Mouse (Mus musculus): ENCODE data around the gene Calb2.

GRCm38 (mm10) chr8:110130537-110130936 lies 37.5 kb downstream of the Calb2 start:
- TF ChIP-seq CTCF (IDR thresholded peaks at IDR 0.05; ENCODE audit: low read depth, low read length) (peak; percentile 90), POLR2A (IDR thresholded peaks at IDR 0.05; ENCODE audit: extremely low read depth, insufficient read depth, low read length) (no peak)
